Mouse (Mus musculus): ENCODE measurements around the gene Gm12355. TPM values are rescaled to one million over a fixed set of nuclear protein-coding genes. Genes with fewer than 3 reads are reported as not detected.

Gm12355 gene
- polyA plus RNA-seq (2014; fragmentation: Illumina TruSeq; extraction: RNeasy Lipid Tissue Mini Kit (QIAGEN cat#74804)) = 0.80 TPM

DNA sequence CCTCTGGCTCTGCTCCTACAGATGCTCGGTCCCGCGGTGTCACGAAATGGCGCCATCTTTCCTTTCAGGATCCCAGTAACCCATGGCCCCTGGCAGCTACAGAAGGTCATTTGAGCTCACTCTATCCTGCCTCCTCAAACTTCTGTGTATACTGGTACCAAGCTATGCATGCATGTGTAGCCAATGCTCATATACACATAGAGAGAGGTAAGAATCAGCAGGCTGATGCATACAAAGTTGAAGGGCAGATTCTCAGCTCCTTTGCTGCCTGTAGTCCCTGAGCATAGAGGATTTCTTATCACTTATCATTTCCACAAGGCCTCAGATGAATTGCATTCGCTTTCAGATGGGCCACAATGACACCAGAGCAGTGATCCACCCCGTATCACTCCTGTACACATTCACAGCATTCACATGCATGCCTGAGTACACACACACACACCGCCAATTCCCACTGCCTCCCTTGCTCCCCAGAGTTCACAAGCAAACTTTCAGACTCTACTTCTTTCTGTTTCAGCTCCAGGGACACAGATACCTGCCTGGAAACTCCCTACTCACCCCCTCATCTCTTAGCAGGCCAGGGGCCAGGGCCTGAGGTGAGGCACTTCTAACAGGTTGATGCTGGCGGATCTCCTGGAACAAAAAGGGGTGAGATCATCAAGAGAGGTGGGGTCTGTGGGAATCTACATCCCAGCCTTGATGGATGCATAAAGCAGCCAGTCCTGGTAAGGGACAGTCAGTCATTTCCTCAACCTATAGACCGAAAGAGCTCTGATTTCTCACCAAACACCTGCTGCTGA lies at the start of gene Gm12355, which contains the start of gene Gsdma3:
Gene Gm12355 (minus strand): TSS at position 51 of the 800 bp plus-strand sequence.
Gene Gsdma3 (plus strand): TSS at position 750 of the 800 bp plus-strand sequence.

GRCm38 (mm10) chr11:98664091-98664490 lies 38.6 kb upstream of the Gm12355 start, which contains the start of gene Gsdma:
Gene Gsdma, plus strand, starts transcription at chr11:98664351.

GRCm38 (mm10) chr11:98646459-98646858 lies 21.0 kb upstream of the Gm12355 start, which contains the start of gene Gsdma2:
Gene Gsdma2, plus strand, starts transcription at chr11:98646759.

GRCm38 (mm10) chr11:98597991-98598390 lies 27.5 kb downstream of the Gm12355 start, which contains the start of gene Lrrc3c:
Gene Lrrc3c, plus strand, starts transcription at chr11:98598291.

GRCm38 (mm10) chr11:98586892-98587563 lies 38.4 kb downstream of the Gm12355 start, which contains the start of gene Ormdl3:
Gene Ormdl3, minus strand, starts transcription at chr11:98587368.

Other genes with a start within 250 kb of the Gm12355 start
- not detected for gene Tcap, start 241.8 kb downstream of the Gm12355 start, polyA plus RNA-seq (2014; fragmentation: Illumina TruSeq; extraction: RNeasy Lipid Tissue Mini Kit (QIAGEN cat#74804))
- not detected for gene Pnmt, start 239.2 kb downstream of the Gm12355 start, polyA plus RNA-seq (2014; fragmentation: Illumina TruSeq; extraction: RNeasy Lipid Tissue Mini Kit (QIAGEN cat#74804))
- not detected for gene Pgap3, start 225.2 kb downstream of the Gm12355 start, polyA plus RNA-seq (2014; fragmentation: Illumina TruSeq; extraction: RNeasy Lipid Tissue Mini Kit (QIAGEN cat#74804))
- gene Erbb2, start 213.2 kb downstream of the Gm12355 start, polyA plus RNA-seq (2014; fragmentation: Illumina TruSeq; extraction: RNeasy Lipid Tissue Mini Kit (QIAGEN cat#74804)) = 0.71 TPM
- 30.3 TPM for gene Mien1, start 186.7 kb downstream of the Gm12355 start, polyA plus RNA-seq (2014; fragmentation: Illumina TruSeq; extraction: RNeasy Lipid Tissue Mini Kit (QIAGEN cat#74804))
- gene Grb7, start 179.3 kb downstream of the Gm12355 start, polyA plus RNA-seq (2014; fragmentation: Illumina TruSeq; extraction: RNeasy Lipid Tissue Mini Kit (QIAGEN cat#74804)) = 0.31 TPM
- gene Ikzf3, start 79.6 kb downstream of the Gm12355 start, polyA plus RNA-seq (2014; fragmentation: Illumina TruSeq; extraction: RNeasy Lipid Tissue Mini Kit (QIAGEN cat#74804)) = 0.31 TPM
- 0.60 TPM for gene Zpbp2, start 74.6 kb downstream of the Gm12355 start, polyA plus RNA-seq (2014; fragmentation: Illumina TruSeq; extraction: RNeasy Lipid Tissue Mini Kit (QIAGEN cat#74804))
- 6.9 TPM for gene Ormdl3, start 38.3 kb downstream of the Gm12355 start, polyA plus RNA-seq (2014; fragmentation: Illumina TruSeq; extraction: RNeasy Lipid Tissue Mini Kit (QIAGEN cat#74804))
- not detected for gene Lrrc3c, start 27.4 kb downstream of the Gm12355 start, polyA plus RNA-seq (2014; fragmentation: Illumina TruSeq; extraction: RNeasy Lipid Tissue Mini Kit (QIAGEN cat#74804))
- not detected for gene Gsdma3, start 699 bp upstream of the Gm12355 start, polyA plus RNA-seq (2014; fragmentation: Illumina TruSeq; extraction: RNeasy Lipid Tissue Mini Kit (QIAGEN cat#74804))
- gene Gsdma2, start 21.1 kb upstream of the Gm12355 start, polyA plus RNA-seq (2014; fragmentation: Illumina TruSeq; extraction: RNeasy Lipid Tissue Mini Kit (QIAGEN cat#74804)) = not detected
- gene Gsdma, start 38.7 kb upstream of the Gm12355 start, polyA plus RNA-seq (2014; fragmentation: Illumina TruSeq; extraction: RNeasy Lipid Tissue Mini Kit (QIAGEN cat#74804)) = not detected
- gene Psmd3, start 56.9 kb upstream of the Gm12355 start, polyA plus RNA-seq (2014; fragmentation: Illumina TruSeq; extraction: RNeasy Lipid Tissue Mini Kit (QIAGEN cat#74804)) = 14.8 TPM
- gene Csf3, start 75.6 kb upstream of the Gm12355 start, polyA plus RNA-seq (2014; fragmentation: Illumina TruSeq; extraction: RNeasy Lipid Tissue Mini Kit (QIAGEN cat#74804)) = not detected
- gene Med24, start 103.8 kb upstream of the Gm12355 start, polyA plus RNA-seq (2014; fragmentation: Illumina TruSeq; extraction: RNeasy Lipid Tissue Mini Kit (QIAGEN cat#74804)) = 6.5 TPM
- 8.4 TPM for gene Thra, start 115.0 kb upstream of the Gm12355 start, polyA plus RNA-seq (2014; fragmentation: Illumina TruSeq; extraction: RNeasy Lipid Tissue Mini Kit (QIAGEN cat#74804))
- gene Nr1d1, start 149.7 kb upstream of the Gm12355 start, polyA plus RNA-seq (2014; fragmentation: Illumina TruSeq; extraction: RNeasy Lipid Tissue Mini Kit (QIAGEN cat#74804)) = 1.6 TPM
- gene Msl1, start 169.9 kb upstream of the Gm12355 start, polyA plus RNA-seq (2014; fragmentation: Illumina TruSeq; extraction: RNeasy Lipid Tissue Mini Kit (QIAGEN cat#74804)) = 113 TPM
- 24.9 TPM for gene Casc3, start 179.2 kb upstream of the Gm12355 start, polyA plus RNA-seq (2014; fragmentation: Illumina TruSeq; extraction: RNeasy Lipid Tissue Mini Kit (QIAGEN cat#74804))
- 0.63 TPM for gene Rapgefl1, start 211.1 kb upstream of the Gm12355 start, polyA plus RNA-seq (2014; fragmentation: Illumina TruSeq; extraction: RNeasy Lipid Tissue Mini Kit (QIAGEN cat#74804))
- 12.0 TPM for gene Wipf2, start 238.0 kb upstream of the Gm12355 start, polyA plus RNA-seq (2014; fragmentation: Illumina TruSeq; extraction: RNeasy Lipid Tissue Mini Kit (QIAGEN cat#74804))